Mouse (Mus musculus): ENCODE results near the gene Anks1b. TPM values are rescaled to one million over a fixed set of nuclear protein-coding genes. Genes with fewer than 3 reads are reported as not detected.
A peak's percentile ranks its signal among the peaks of the same experiment; 100 is the strongest.

Gene Anks1b
- polyA plus RNA-seq (2014; fragmentation: Nextera tagmentation; extraction: Ambion mirVana): 0.84 and 1.0 TPM in 2 replicates

DNA sequence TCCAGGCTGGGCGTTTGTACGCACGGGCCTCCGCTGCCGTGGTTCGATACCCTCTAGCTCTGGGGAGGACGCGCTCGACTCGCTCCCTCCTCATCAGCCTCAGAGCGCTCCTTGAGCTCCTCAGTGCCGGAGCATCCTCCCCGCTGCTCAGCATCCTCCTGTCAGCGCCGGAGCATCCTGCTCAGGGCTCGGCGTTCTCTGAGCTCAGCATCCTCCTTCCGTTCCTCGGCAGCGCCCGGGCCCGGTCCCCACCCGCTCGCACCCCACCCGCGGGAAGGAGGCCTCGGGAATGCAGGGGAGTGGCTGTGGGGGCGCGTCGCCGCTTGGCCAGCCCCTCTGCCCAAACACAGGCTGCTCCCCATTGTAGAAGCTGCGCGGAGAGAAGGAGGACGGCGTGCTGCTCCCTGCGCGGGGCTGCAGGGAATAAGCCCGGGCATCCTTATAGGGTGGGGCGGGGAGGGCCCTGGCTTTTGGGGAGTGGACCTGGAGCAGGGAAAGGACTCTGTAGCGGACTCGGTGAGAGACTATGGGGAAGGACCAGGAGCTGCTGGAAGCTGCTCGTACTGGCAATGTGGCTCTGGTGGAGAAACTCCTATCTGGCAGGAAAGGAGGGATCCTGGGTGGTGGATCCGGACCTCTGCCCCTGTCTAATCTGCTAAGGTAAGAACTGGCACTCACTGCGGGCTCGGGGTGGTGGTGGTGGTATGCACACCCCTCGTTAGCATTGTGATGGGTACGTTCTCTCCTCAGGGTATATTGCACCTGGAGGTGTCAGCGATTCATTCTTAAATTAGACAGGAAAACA lies at the start of gene Anks1b:
Gene Anks1b (plus strand): TSS at position 364 of the 805 bp plus-strand sequence.
- Histone ChIP-seq H3K4me2 (peak within 1 kb of the TSS; percentile 96), H3K27ac (ENCODE audit: low read depth, low read length) (no peak within 1 kb of the TSS), H3K4me3 (ENCODE audit: low read depth, low read length) (peak within 1 kb of the TSS; percentile 60), H3K27me3 (ENCODE audit: control insufficient read depth, insufficient read depth, low read length) (peaks cover 29% of the 10 kb centered on the region), H3K36me3 (ENCODE audit: control insufficient read depth, insufficient read depth, low read length) (no peaks in the 10 kb centered on the region), H3K9me3 (replicated peaks; ENCODE audit: control insufficient read depth, low read length) (no peaks in the 10 kb centered on the region), H3K4me1 (ENCODE audit: control insufficient read depth, insufficient read depth, low read length) (0 out of 2 replicates have a peak, but pooled peaks cover 3% of the 10 kb centered on the region), H3K9ac (ENCODE audit: low read depth, low read length) (peak within 1 kb of the TSS; percentile 43; the same call in 1 of the 2 replicates)
- WGBS (ENCODE audit: insufficient replicate concordance): under 1% methylated on average over 44 of the region's 48 CpGs
- peak; percentile 67; the same call in 1 of the 2 replicates for ATAC-seq (replicated peaks; ENCODE audit: insufficient number of reproducible peaks, low FRiP score, low TSS enrichment)

DNA sequence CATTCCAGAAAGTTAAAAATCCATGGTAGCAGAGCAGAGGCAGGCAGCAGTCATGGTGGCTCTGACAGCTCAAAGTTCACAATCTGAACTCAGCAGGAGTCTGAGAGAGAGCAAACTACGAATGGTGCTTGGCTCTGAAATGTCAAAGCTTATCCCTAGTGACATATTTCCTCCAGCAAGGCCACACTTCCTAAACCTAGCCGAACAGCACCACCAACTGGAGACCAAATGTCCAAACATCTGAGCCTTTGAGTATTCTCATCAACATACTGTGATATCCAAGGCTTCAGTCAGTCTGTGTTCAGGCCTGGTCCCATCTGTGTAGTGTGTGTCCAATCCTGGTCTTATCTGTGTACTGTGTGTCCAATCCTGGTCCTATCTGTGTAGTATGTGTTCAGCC lies 49.4 kb upstream of the Anks1b start:
- H3K27ac ChIP-seq (ENCODE audit: low read depth, low read length): no peak overlapping the region
- no peaks in the 10 kb centered on the region for H3K9me3 ChIP-seq (replicated peaks; ENCODE audit: control insufficient read depth, low read length)
- no peak overlapping the region for H3K4me3 ChIP-seq (ENCODE audit: low read depth, low read length)
- ATAC-seq (replicated peaks; ENCODE audit: insufficient number of reproducible peaks, low FRiP score, low TSS enrichment): no peak
- no peaks in the 10 kb centered on the region for H3K4me1 ChIP-seq (ENCODE audit: control insufficient read depth, insufficient read depth, low read length)
- H3K27me3 ChIP-seq (ENCODE audit: control insufficient read depth, insufficient read depth, low read length): no peaks in the 10 kb centered on the region
- no peak overlapping the region for H3K4me2 ChIP-seq
- no peaks in the 10 kb centered on the region for H3K36me3 ChIP-seq (ENCODE audit: control insufficient read depth, insufficient read depth, low read length)
- WGBS (ENCODE audit: insufficient replicate concordance): 54% methylated on average over 2 of the region's 2 CpGs
- H3K9ac ChIP-seq (ENCODE audit: low read depth, low read length): no peak overlapping the region

DNA sequence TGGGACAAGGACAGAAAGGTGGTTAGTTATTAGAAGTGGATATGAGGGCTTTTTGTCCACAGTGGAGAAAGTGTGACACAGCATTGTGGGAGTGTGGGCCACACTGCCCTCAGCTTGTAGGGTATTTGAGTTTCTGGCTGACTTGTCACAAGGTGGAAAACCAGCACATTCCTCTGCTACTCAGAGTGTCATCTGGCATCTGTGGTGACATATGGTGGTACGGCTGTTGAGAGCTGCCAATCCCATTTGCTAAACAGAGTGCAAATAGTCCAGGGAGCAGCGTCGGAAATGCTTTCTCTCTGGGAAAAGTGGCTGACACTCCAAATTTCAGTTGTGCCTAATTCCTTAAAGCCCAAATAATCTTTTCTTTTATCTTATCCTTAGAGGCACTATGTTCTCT lies 46.4 kb upstream of the Anks1b start:
- ATAC-seq (replicated peaks; ENCODE audit: insufficient number of reproducible peaks, low FRiP score, low TSS enrichment): no peak
- H3K36me3 ChIP-seq (ENCODE audit: control insufficient read depth, insufficient read depth, low read length): no peaks in the 10 kb centered on the region
- 52% methylated on average over 3 of the region's 3 CpGs for whole genome bisulfite sequencing (ENCODE audit: insufficient replicate concordance)
- H3K4me1 ChIP-seq (ENCODE audit: control insufficient read depth, insufficient read depth, low read length): no peaks in the 10 kb centered on the region
- no peaks in the 10 kb centered on the region for H3K9me3 ChIP-seq (replicated peaks; ENCODE audit: control insufficient read depth, low read length)
- H3K27ac ChIP-seq (ENCODE audit: low read depth, low read length): no peak overlapping the region
- H3K9ac ChIP-seq (ENCODE audit: low read depth, low read length): no peak overlapping the region
- no peak overlapping the region for H3K4me3 ChIP-seq (ENCODE audit: low read depth, low read length)
- H3K27me3 ChIP-seq (ENCODE audit: control insufficient read depth, insufficient read depth, low read length): no peaks in the 10 kb centered on the region
- H3K4me2 ChIP-seq: no peak overlapping the region

DNA sequence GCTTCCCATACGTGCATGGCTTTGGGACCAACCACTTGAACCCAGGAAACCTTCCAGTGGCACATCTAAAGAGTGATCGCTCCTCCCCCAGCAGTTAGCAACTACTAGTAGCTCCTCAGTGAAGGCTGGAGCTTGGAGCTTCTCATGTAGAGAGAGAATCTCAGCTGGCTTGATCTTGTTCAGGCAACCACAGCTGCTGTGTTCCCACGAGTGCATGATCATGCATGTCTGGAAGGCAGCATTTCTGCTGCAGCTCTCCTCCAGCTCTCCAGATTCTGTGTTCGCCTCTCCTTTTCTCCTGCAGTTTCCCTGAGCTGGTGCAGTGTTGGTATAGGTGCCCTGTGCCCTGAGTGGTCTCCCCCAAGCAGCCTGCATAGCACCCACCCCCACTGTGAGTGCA lies 41.0 kb upstream of the Anks1b start:
- no peaks in the 10 kb centered on the region for H3K9me3 ChIP-seq (replicated peaks; ENCODE audit: control insufficient read depth, low read length)
- no peaks in the 10 kb centered on the region for H3K4me1 ChIP-seq (ENCODE audit: control insufficient read depth, insufficient read depth, low read length)
- H3K36me3 ChIP-seq (ENCODE audit: control insufficient read depth, insufficient read depth, low read length): no peaks in the 10 kb centered on the region
- H3K27me3 ChIP-seq (ENCODE audit: control insufficient read depth, insufficient read depth, low read length): no peaks in the 10 kb centered on the region
- no peak overlapping the region for H3K4me2 ChIP-seq
- H3K9ac ChIP-seq (ENCODE audit: low read depth, low read length): no peak overlapping the region
- WGBS (ENCODE audit: insufficient replicate concordance): 67% methylated on average over 4 of the region's 4 CpGs
- H3K4me3 ChIP-seq (ENCODE audit: low read depth, low read length): no peak overlapping the region
- no peak for ATAC-seq (replicated peaks; ENCODE audit: insufficient number of reproducible peaks, low FRiP score, low TSS enrichment)
- no peak overlapping the region for H3K27ac ChIP-seq (ENCODE audit: low read depth, low read length)

DNA sequence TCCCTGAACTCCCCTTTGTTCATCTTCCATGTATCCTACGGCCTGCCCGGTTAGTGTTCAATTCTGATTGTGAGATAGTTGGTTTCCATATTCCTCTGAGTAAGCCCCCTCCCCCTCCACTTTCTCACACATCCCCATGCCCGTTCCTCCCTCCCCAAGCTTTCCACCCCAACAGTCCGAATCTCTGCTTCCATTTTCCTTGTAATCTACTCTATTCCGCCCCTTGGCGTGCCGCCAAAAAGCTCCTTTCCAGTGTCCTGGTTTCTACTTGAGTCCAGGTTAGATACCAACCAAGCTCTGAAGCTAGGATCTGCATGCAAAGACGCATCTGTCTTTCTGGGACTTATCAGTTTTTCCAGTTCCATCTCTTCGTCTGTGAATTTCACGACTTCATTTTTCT lies 40.1 kb upstream of the Anks1b start:
- Histone ChIP-seq H3K4me1 (ENCODE audit: control insufficient read depth, insufficient read depth, low read length) (no peaks in the 10 kb centered on the region), H3K9me3 (replicated peaks; ENCODE audit: control insufficient read depth, low read length) (no peaks in the 10 kb centered on the region), H3K27me3 (ENCODE audit: control insufficient read depth, insufficient read depth, low read length) (no peaks in the 10 kb centered on the region), H3K36me3 (ENCODE audit: control insufficient read depth, insufficient read depth, low read length) (no peaks in the 10 kb centered on the region), H3K9ac (ENCODE audit: low read depth, low read length) (no peak overlapping the region), H3K4me2 (no peak overlapping the region), H3K4me3 (ENCODE audit: low read depth, low read length) (no peak overlapping the region), H3K27ac (ENCODE audit: low read depth, low read length) (no peak overlapping the region)
- no peak for ATAC-seq (replicated peaks; ENCODE audit: insufficient number of reproducible peaks, low FRiP score, low TSS enrichment)
- WGBS (ENCODE audit: insufficient replicate concordance): 70% methylated on average over 10 of the region's 10 CpGs

DNA sequence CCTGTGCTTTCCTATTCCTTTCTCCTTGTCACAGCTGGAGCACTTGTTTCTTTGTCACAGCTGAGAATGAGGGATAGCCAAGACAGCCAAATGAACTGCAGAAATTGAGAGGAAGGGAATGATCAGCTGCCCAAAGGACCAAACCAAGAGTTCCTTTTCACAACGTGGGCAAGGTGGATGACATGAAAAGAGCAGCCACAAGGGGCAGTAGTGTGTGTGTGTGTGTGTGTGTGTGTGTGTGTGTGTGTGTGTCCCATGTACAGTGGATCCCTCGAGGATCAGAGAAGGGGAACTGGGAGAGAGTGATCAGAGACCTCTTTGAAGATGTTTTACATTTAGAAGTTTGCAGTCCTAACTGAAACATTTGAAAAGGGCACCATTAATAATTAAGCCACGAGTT lies 35.8 kb upstream of the Anks1b start:
- Histone ChIP-seq H3K27me3 (ENCODE audit: control insufficient read depth, insufficient read depth, low read length) (no peaks in the 10 kb centered on the region), H3K9ac (ENCODE audit: low read depth, low read length) (no peak overlapping the region), H3K9me3 (replicated peaks; ENCODE audit: control insufficient read depth, low read length) (no peaks in the 10 kb centered on the region), H3K4me3 (ENCODE audit: low read depth, low read length) (no peak overlapping the region), H3K4me1 (ENCODE audit: control insufficient read depth, insufficient read depth, low read length) (no peaks in the 10 kb centered on the region), H3K27ac (ENCODE audit: low read depth, low read length) (no peak overlapping the region), H3K4me2 (no peak overlapping the region), H3K36me3 (ENCODE audit: control insufficient read depth, insufficient read depth, low read length) (no peaks in the 10 kb centered on the region)
- no peak for ATAC-seq (replicated peaks; ENCODE audit: insufficient number of reproducible peaks, low FRiP score, low TSS enrichment)
- WGBS (ENCODE audit: insufficient replicate concordance): 53% methylated on average over 3 of the region's 3 CpGs

DNA sequence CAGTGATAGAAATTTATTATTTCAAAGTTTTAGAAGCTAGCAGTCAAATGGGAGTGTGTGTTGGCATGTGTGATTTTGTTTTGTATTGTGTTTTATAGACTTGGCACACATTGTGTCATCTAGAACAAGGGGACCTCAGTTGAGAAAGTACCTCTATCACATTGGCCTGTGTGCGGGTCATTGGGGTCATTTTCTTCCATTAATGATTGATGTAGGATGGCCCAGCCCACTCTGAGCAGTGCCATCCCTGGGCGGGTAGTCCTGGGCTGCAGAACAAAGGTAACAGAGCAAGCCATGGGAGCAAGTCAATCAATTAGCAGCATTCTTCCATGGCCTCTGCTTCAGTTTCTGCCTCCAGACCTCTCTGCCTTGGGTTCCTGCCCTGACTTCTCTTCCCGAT lies 34.5 kb upstream of the Anks1b start:
- no peak overlapping the region for H3K9ac ChIP-seq (ENCODE audit: low read depth, low read length)
- no peaks in the 10 kb centered on the region for H3K9me3 ChIP-seq (replicated peaks; ENCODE audit: control insufficient read depth, low read length)
- H3K27ac ChIP-seq (ENCODE audit: low read depth, low read length): no peak overlapping the region
- no peaks in the 10 kb centered on the region for H3K27me3 ChIP-seq (ENCODE audit: control insufficient read depth, insufficient read depth, low read length)
- WGBS (ENCODE audit: insufficient replicate concordance): 81% methylated on average over 3 of the region's 3 CpGs
- no peak for ATAC-seq (replicated peaks; ENCODE audit: insufficient number of reproducible peaks, low FRiP score, low TSS enrichment)
- no peaks in the 10 kb centered on the region for H3K4me1 ChIP-seq (ENCODE audit: control insufficient read depth, insufficient read depth, low read length)
- no peak overlapping the region for H3K4me3 ChIP-seq (ENCODE audit: low read depth, low read length)
- H3K36me3 ChIP-seq (ENCODE audit: control insufficient read depth, insufficient read depth, low read length): no peaks in the 10 kb centered on the region
- no peak overlapping the region for H3K4me2 ChIP-seq

DNA sequence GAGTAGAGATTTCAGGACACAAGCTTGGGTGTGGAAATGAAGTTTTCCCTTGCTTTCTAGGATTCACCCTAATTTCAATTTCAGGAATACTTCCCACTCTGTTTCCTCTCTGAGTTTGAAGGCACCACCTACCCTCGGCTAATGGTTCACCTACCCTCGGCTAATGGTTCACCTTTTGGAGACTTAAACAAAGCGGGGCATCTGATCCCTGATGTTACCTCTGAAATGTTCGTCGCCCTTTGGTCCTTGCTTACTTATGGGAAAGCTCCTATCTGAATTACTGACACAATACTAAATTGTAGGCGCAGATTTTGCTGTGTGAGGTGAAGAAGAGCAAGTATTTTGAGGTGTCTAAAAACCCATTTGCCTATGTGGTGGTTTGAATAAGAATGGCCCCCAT lies 22.4 kb upstream of the Anks1b start:
- WGBS (ENCODE audit: insufficient replicate concordance): 84% methylated on average over 6 of the region's 6 CpGs
- Histone ChIP-seq H3K36me3 (ENCODE audit: control insufficient read depth, insufficient read depth, low read length) (no peaks in the 10 kb centered on the region), H3K27ac (ENCODE audit: low read depth, low read length) (no peak overlapping the region), H3K9ac (ENCODE audit: low read depth, low read length) (no peak overlapping the region), H3K9me3 (replicated peaks; ENCODE audit: control insufficient read depth, low read length) (peaks cover 2% of the 10 kb centered on the region; the same call in 1 of the 2 replicates), H3K4me3 (ENCODE audit: low read depth, low read length) (no peak overlapping the region), H3K4me2 (no peak overlapping the region), H3K4me1 (ENCODE audit: control insufficient read depth, insufficient read depth, low read length) (no peaks in the 10 kb centered on the region), H3K27me3 (ENCODE audit: control insufficient read depth, insufficient read depth, low read length) (no peaks in the 10 kb centered on the region)
- no peak for ATAC-seq (replicated peaks; ENCODE audit: insufficient number of reproducible peaks, low FRiP score, low TSS enrichment)
